Mouse (Mus musculus): ENCODE measurements around the gene Col16a1. TPM values are rescaled to one million over a fixed set of nuclear protein-coding genes. Genes with fewer than 3 reads are reported as not detected.

Col16a1 gene
- 1 to 10 TPM; 4.5 to 4.6 TPM for total RNA-seq (2021)
- long read RNA-seq, experiment 1, partial matches to known transcripts: 1 of 1 reads
- long read RNA-seq, experiment 1, other reads (novel, unspliced or antisense): 0 of 1 reads
- long read RNA-seq, experiment 2, partial matches to known transcripts: 1 of 1 reads
- long read RNA-seq, experiment 2, other reads (novel, unspliced or antisense): 0 of 1 reads

DNA sequence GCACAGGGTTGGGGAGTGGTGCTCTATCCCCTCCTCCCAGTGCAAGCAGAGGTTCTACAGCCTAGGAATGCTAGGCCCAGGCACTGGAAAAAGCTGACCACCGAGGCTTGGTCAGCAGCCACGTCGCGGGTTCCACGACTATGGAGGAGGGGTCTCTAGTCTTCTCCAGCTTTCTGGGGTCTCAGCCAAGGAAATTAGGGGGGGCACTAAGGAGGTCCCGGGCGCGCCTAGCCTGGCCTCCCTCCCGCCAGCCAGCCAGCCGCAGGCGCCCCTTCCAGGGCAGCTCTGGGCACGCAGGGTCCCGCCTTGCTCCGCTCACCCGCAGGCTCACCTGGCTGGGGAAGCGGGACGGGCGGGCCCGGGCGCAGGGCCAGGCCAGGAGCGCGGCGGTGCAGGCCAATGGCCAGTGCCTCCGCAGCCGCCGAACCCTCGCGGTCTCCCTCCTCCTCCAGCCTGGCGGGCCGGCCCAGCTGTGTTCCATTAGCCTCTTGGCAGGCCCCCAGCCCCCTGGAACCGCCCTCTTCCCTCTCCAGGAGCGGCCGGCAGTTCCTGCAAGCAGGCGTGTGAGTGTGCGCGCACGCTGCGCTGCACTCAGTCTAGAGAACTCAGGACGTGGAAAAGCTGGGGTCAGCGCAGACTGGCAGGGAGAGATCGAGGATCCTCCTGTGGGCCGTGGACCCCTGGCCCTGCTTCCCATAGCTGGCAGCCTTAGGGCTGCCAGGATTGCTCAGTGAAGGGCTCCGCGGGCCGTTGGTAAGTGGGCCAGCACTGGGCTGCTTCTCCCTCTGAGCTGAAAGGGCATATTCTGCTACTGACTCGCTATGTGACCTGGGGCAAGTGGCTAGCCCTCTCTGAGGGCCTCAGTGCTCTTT, at the start of gene Col16a1:
Col16a1 (plus strand) TSS at position 510 of the 872 bp plus-strand sequence.
- DNase-seq: peak; percentile 95 to 96

DNA sequence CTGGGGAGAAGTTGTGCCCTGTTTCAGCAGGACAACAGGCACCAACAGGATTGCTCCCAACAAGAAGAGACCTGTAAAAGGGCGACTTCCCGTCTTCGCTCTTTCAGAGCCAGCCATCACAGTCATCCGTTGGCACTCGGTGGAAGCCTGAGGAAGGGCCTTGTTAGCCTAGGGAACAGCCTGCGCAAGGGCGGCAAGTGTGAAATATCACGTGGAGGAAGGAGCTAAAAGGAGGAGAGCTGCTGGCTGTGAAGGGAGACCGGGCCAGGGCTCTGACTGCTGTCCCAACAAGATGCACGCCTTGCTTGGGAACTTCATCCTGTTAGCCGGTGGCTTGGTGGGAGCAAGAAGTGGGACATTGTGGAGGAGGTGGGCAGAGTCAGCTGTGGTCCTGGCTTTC, 49.5 kb upstream of the Col16a1 start:
- no peak for DNase-seq

DNA sequence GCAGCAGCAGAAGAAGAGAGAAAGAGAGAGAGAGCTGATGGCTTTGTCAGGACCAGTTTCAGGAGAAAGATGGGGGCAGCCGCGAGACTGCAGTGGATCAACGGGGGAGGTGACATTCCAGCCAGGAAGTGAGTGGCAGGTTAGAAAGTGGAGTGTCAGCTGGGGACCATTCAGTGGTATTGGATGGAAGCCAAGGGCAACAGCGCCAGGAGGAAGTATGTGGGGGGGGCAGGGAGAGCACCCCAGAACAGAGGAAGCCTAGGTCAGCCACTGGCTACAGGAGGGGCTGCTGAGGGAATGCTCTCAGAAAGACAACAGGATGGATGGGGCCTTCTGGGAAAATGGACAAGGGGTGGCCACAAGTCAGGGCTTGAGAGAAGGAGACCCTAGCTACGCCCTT, 45.9 kb upstream of the Col16a1 start:
- no peak for DNase-seq

DNA sequence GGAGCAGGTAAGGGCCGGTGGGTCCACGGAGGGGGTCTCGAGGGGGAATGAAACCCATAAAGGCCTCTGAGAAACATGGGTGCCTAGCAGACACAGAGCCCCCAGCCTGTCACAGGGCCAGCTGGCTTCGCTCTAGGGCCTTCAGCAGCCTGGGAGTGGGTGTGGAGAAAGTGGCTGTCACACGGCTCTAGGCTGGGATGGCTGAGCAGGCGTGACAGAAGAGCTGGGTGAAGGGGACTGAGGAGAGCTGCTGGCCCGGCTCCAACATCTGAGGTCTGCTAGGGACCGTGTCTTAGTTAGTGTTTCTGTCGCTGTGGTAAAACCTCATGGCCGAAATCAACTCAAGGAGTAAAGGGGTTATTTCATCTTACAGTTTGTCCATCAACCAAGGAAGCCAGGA, 45.5 kb upstream of the Col16a1 start:
- DNase-seq: no peak

DNA sequence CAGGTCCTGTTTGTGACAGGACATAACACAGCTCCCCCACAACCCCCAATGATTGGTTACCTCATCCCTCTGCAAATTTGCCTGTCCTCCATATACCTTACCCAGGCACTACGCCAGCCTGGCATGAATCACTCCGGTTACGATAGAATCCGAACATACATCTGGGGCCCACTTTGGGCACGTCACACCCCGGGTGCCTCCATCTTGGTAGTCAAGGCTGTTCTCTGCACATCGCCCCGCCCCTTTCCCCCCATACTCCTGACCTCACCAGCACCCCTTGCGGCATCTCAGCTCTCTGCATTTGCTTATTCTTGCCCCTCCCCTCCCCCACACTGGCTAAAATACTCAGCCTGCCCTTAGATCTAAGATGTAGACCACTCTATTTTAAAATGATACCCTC, 42.0 kb upstream of the Col16a1 start:
- no peak for DNase-seq

DNA sequence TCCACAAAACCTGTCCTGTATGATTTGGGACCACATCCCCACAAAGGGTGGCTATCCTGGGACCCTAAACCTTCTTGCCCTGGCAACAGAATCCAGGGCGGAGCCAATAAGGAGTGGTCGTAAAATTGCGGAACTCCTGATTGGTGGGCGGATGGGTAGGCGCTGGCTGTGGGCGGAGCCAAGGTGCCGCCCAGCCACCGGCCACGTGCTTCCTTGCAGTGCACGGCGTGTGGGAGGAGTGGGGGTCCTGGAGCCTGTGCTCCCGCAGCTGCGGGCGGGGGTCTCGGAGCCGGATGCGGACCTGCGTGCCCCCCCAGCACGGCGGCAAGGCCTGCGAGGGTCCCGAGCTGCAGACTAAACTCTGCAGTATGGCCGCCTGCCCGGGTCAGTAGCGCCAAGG, 41.1 kb upstream of the Col16a1 start:
- DNase-seq: no peak

DNA sequence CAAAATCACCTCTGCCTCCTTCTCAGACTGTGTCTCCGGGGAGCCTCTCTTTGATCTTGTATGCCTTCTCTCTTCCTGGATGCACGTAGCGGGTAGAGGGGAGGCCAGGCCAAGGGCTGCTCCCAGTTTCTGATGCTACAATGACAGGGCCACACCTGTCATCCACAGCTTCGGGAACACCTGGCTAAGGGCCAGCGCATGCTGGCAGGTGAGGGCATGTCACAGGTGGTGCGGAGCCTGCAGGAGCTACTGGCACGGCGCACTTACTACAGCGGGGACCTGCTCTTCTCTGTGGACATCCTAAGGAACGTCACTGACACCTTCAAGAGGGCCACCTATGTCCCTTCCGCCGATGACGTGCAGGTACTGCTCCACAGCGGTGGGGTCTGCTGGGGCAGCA, 38.6 kb upstream of the Col16a1 start:
- no peak for DNase-seq

DNA sequence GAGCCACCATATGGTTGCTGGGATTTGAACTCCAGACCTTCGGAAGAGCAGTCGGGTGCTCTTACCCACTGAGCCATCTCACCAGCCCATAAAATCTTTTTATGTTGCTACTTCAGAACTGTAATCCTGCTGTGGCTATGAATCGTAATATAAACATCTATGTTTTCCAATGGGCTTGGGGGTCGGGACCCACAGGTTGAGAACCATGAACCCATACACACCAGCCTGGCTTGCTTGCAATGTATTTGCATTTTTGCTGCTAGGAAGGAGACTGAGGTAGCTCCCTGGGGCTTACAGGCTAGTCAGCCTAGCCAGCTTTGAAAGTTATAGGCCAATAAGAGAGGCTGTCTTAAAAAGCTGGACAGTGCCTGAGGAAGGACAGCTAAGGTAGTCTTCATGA, 36.9 kb upstream of the Col16a1 start:
- no peak for DNase-seq

DNA sequence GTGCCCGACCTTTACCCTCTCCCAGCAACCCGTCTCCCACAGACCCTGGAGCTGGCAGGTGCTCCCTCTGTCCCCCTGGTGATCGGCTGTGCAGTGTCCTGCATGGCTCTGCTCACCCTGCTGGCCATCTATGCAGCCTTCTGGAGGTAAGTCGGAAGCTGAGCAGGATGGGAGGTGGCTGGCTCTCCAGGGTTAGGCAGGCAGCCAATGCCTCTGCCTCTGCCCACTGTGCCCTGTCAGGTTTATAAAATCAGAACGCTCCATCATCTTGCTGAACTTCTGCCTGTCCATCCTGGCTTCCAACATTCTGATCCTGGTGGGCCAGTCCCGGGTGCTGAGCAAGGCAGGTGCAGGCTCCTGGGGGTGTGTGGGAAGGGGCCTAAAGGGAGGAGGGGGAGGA, 35.4 kb upstream of the Col16a1 start:
- DNase-seq: no peak

DNA sequence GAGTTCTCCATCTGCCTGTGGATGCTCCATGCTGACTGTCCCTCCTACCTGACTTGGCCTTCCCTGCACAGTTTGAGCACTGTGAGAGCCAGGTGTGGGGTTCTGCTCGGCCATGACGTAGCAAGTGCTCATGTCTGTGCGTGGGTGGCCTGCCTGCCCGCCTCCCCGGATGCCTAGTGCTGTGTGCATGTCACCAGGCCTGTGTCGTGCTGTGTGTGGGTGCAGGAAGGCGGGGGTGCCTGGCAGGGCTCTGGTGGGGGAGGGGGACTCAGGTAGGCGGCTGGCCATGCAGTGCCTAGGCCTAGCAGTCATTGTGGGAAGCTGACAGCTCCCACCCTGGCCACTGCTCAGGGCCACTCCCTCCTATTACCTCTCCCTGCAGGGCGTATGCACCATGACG, 34.5 kb upstream of the Col16a1 start:
- no peak for DNase-seq

DNA sequence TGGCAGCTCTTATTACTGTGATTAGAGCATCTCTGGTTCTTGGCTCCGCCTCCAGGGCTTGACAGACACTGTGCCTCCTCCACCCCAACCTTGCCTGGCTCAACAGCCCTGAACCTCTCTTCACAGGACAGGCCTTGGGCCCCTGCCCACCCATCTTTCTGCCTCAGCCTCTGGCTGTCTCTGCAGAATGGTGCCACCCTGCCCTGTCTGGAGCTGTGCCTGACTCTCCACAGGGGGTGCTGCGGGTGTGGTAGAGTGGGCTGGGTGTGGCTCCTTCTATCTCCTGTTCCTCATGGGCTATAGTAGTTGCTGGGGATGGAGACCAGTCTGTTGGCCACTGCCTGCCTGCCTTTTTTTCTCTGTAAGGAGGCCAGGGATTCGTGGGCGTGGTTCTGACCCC, 31.6 kb upstream of the Col16a1 start:
- no peak for DNase-seq

DNA sequence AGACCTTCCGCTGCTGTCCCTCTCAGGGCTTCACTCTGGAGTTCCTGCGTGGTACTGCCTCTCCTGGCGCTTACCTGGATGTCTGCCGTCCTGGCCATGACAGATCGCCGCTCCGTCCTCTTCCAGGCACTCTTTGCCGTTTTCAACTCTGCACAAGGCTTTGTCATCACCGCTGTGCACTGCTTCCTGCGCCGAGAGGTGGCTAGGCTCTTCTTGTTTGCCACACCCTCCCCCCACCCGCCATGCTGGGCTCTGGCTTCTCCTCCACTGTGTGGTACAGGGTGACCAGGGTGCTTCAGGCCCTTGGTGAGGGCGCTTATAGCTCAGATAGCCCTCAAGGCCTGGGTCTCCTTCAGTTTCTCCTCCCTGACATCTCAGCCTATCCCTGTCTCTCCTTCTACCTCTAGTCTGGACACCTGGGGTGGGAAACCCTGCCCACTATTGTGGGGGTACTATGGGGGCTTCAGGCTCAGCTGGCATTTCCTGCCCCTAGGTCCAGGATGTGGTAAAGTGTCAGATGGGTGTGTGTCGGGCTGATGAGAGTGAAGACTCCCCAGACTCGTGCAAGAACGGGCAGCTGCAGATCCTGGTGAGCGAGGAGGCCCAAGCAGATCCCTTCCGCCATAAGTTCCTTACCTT, 30.5 kb upstream of the Col16a1 start:
- no peak for DNase-seq

DNA sequence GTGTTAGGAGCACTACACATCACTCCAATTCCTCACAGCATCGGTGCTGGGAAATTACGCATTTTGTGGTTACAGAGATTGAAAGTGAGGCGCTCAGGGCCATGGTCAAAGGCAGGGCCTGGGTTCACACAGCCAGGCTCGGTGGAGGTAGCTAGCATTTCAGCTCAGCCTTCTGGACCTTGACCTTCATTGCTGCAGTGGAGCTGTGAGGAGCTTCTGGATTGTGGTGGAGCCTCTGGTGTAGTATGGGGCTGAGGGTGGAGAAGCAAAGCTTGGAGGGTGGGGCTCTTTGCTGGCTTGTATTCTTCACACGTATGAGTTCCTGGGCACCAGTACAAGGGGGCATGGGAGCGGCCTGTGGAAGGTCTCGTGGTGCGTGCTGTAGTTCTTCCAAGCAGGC, 24.7 kb upstream of the Col16a1 start:
- no peak for DNase-seq

DNA sequence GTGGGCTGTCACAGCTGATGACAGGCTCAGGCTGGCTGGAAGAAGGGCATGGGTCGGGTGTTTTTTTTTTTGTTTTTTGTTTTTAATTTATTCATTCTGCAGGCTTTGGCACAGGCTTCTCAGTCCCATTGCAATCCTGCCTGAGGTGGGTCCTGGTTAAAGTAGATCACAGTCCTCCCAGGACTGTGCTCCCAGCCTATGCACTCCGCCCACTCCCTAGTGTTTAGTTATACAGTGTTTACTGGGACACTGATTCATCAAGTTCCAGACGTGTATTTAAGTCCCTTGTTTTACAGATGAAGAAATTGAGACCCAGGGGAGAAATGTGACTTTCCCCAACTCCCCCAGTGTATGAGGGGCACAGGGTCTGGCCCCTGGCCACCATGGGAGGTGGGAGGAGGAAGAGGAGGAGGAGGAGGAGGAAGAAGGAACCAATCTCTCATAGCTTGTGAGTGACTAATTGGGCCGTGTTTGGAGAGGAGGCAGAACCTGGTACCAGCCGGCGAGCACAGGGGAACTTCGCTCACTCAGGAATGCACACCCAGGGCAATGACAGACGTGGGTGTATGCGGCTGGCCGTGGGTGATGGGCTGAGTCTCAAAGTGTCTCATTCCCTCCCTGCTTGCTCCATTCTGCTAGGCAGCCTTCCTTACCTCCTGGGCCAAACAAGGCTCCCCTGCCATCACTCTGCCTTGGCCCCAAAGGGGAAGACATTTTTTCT, 24.0 kb upstream of the Col16a1 start:
- no peak for DNase-seq

DNA sequence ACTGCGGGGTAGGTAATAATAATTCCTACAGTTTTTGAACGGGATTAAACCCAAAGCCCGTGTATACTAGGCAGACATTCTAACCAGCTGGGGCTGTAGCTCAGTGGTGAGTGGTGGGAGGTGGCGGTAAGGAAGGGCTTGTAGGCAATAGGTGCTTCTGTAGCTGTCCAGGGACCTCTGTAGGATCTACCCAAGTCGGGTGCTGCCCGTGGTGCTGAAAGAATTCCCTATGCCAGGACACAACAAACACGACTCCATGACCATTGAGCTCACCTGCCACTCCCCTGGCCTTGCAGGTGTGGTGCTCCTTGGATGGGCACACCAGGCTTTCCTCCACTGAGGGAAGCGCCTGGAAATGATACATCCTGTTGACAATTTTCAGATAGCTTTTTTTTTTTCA, 22.1 kb upstream of the Col16a1 start:
- DNase-seq: no peak

DNA sequence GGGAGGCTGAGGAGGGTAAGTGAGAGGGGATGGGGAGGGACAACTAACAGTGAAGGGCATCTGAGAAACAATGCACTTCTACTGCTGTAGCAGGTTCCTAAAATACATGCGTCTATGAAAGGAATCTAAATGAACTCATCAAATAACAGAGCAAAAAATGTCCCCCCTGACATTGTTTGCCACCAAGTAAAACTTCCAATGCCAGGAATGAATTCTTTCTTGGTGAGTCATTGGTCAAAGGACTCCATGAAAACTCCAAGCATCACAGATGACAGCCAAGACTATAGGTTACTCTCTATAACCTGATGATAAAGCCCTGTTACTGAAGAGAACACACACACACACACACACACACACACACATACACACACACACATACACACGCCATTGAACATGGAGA, 16.5 kb upstream of the Col16a1 start:
- no peak for DNase-seq

DNA sequence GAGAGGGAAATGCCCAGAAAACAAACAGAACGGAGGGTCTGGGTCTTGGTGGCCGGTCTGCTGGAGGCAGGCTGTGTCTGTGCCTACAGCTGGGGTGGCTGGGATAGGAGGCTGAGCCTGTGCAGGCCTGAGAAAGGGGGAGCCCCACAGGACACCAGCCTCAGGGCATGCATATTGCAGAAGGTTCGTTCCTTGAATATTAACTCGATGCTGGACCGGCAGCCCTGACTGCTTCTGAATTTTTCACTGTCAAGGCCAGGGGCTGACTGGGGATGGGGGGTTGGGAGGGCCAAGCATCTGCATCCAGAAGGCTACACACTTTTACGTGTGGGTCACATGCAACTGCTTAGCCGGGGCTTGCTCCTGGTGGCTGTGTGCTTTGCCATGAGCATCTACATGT, 14.1 kb upstream of the Col16a1 start:
- DNase-seq: no peak

DNA sequence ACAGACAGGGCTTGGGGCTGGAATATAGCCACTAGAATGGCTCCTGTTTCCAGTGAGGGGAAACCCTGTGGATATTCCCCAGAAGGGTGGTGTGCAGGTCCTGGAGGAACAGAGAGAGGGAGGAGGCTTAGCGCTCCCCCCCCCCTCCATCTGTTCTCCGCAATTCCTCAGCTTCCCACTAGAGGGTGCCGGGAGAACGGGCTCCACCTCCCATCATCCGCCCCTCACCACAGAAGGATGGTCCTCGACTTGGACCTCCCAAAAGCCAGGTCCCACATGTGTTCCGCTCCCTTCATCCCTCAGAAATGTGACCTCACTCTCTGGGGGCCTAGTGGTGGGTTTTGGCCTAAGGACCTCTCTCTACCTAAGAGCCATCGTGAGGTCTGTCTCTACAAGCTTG, 11.5 kb upstream of the Col16a1 start:
- DNase-seq: peak; percentile 39 to 66

DNA sequence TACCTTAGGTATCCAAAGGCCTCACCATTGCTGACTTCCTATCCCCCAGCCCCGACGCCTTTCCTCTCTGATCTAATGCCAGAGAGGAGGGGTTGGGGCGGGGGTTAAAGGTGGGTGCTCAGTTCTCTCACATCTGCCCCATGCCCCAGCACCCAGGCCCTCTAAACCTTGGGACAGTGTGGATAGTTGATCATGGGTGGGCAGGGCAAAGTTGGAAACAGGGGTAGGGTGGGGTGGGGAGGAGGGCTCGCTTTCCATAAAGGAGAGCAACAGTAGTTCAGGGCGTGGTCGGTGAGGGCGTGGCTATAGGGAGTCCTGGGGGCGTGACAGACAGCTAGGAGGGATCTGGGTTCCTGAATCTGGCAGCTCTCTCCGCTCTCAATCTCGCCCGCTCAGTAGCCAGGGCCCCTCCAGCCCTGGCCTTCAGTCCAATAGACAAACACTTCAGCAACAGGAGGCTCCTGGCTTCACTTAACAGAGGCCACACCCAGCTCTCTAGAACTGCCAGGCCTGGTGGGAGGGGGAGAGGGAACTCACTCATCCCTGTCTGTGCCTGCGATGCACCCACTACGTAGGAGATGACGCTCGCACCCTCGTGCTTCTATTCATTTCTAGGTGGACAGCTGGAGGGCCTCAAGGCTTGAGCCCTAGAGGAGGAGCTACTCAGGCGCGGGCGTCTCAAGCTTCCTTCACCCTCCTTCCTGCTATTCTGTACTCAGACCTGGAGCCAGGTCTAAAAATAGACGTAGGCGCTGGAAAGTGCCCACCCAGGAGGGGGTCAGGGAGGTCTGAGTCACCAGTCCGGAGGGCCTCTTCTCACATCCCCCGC, 10.9 kb upstream of the Col16a1 start:
- peak; percentile 72 to 85 for DNase-seq

DNA sequence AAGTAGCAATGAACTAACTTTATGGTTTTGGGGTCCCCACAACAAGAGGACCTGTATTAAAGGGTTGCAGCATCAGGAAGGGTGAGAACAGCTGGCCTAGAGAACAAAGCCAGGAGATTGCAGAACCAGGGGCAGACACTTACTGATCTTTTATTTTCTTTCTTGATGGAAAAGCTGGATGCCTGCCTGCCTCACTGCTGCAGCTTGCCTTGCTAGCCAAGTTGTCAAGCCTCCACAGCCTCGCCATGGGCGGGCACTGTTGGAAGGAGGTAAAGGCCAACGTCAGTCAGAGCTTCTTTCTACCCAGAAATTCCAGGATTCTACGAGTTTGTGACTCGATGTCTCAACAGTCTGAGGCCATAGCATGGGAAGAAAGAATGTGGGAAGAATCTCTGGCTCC, 8.3 kb upstream of the Col16a1 start:
- DNase-seq: no peak

DNA sequence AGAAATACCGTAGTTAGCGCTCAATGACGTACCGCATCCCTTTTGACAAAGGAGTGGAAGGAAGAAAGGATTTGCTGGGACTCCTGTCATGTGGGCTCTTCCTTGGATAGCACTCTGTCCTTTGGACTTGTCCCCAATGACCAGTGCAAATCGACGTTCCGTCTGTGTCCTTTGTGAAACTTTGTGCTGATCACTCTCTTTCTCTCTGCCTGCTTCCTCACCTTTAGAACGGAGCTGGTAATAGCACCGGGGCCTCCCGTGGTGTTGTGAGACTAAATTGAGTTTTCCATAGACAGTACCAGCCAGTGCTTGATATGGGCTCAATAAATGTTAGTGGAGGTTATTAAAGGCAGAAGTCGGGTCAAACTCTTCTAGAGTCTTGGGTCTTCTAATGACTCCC, 6.6 kb upstream of the Col16a1 start:
- no peak for DNase-seq

DNA sequence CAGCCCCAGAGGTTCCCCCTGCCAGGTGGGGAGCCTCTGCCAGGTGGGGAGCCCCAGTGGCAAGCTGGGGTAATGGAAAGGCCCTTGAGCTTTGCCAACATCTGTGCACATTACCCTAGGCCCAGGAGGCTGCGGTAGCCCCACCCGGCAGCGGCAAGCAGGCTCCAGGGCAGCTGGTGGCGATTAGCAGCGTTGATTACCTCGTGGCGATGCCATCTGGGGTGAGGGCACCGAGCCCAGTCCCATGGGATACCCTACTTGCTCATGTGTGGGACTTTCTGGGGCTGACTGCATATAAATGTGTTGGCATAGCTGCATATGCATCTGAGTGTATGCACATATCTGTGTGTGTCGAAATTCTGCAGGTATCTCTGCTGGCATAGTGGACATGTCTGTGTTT, 3.4 kb upstream of the Col16a1 start:
- DNase-seq: no peak
